In the genomic region with DNA sequence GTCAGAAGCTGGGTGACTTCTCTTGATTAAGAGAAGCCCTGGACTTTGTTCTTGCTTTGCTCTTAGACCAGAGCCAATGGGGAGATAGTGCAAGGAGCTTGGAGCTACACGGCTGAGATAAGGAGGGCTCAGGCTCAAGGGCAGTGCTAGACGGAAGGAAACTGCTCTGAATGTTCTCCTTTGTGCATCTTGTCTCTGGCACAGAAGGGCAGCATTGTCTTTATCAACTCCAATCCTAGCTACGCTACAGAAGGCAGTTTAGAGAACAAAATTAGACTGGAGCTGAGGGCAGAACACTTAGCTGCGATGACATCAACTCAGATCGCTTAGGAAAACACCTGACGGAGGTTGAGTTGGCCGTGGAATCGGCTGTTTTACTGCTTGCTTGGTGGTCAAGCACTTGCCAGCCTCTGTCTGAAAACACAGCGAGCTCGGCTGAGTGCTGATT, we compare ENCODE assay signal across 11 mouse cellular contexts. TPM values are rescaled to one million over a fixed set of nuclear protein-coding genes. Genes with fewer than 3 reads are reported as not detected.
DNase-seq lines count a peak whose midpoint lies in the region; ATAC-seq and TF ChIP-seq lines count a peak whose summit lies in the region.
"Had no signal": no experiment of that assay in that cellular context is flagged by ENCODE, and none has a peak within 500 bp of the region (broad histone marks: within the 10 kb centered on the region; RNA-seq: fewer than 3 reads in every experiment).

No protein-coding gene starts in this region.

- no peak for TF ChIP-seq CTCF in heart, postnatal 0 days (IDR thresholded peaks at IDR 0.05; ENCODE audit: low read depth)

- WGBS in hindbrain, embryonic 12.5 days = 84% methylated on average over 10 of the region's 10 CpGs
- 86% methylated on average over 10 of the region's 10 CpGs for WGBS in hindbrain, embryonic 10.5 days
- WGBS in heart, postnatal 0 days = 17% methylated on average over 10 of the region's 10 CpGs

- no peak overlapping the region for H3K27ac ChIP-seq in hindbrain, embryonic 12.5 days
- H3K27ac ChIP-seq in hindbrain, embryonic 10.5 days = no peak overlapping the region
- H3K27ac ChIP-seq in heart, postnatal 0 days (ENCODE audit: low read depth) = peak overlapping the region; percentile 63
- H3K27ac ChIP-seq: midbrain, embryonic 12.5 days had no signal

- H3K4me2 ChIP-seq in hindbrain, embryonic 12.5 days (replicated peaks) = peak overlapping the region; percentile 73; the same call in 1 of the 2 replicates
- H3K4me2 ChIP-seq in heart, postnatal 0 days (ENCODE audit: low read depth, low read length) = peak overlapping the region; percentile 78

- peak; percentile 43 for DNase-seq in cerebellum, adult 11-12 months
- no peak for DNase-seq in cerebellum, adult 8-10 months
- no peak for DNase-seq in hindbrain, embryonic 10.5 days (ENCODE audit: low spot score)
- peak; percentile 62 for DNase-seq in heart, postnatal 0 days (ENCODE audit: low spot score)
- DNase-seq in adrenal gland, postnatal 4 days (ENCODE audit: low spot score in 2 of 2) = no peak
- no peak for DNase-seq in frontal cortex, postnatal 14 days (ENCODE audit: low spot score in 2 of 2)
- DNase-seq: kidney, adult 18-20 months had no signal

- no peak overlapping the region for H3K9ac ChIP-seq in hindbrain, embryonic 12.5 days
- peak overlapping the region; percentile 34; the same call in 1 of the 2 replicates for H3K9ac ChIP-seq in heart, postnatal 0 days (replicated peaks; ENCODE audit: low read depth, low read length)
- H3K9ac ChIP-seq: midbrain, embryonic 12.5 days had no signal

- H3K4me3 ChIP-seq in hindbrain, embryonic 12.5 days = no peak overlapping the region
- no peak overlapping the region for H3K4me3 ChIP-seq in hindbrain, embryonic 10.5 days
- H3K4me3 ChIP-seq in heart, postnatal 0 days (ENCODE audit: low read depth, low read length) = peak overlapping the region; percentile 24
- H3K4me3 ChIP-seq: midbrain, embryonic 12.5 days had no signal

- H3K27me3 ChIP-seq in hindbrain, embryonic 12.5 days = no peaks in the 10 kb centered on the region
- H3K27me3 ChIP-seq in hindbrain, embryonic 10.5 days (ENCODE audit: insufficient read depth, poor library complexity, severe bottlenecking) = no peaks in the 10 kb centered on the region
- H3K27me3 ChIP-seq in heart, postnatal 0 days (ENCODE audit: control insufficient read depth, insufficient read depth, low read length) = no peaks in the 10 kb centered on the region
- H3K27me3 ChIP-seq: midbrain, embryonic 12.5 days; Patski had no signal

- H3K9me3 ChIP-seq in hindbrain, embryonic 12.5 days (replicated peaks) = no peaks in the 10 kb centered on the region
- H3K9me3 ChIP-seq in hindbrain, embryonic 10.5 days = no peaks in the 10 kb centered on the region
- H3K9me3 ChIP-seq in heart, postnatal 0 days (replicated peaks; ENCODE audit: control insufficient read depth, low read length) = no peaks in the 10 kb centered on the region
- H3K9me3 ChIP-seq: midbrain, embryonic 12.5 days had no signal

- H3K36me3 ChIP-seq in hindbrain, embryonic 12.5 days = no peaks in the 10 kb centered on the region
- peaks cover 13% of the 10 kb centered on the region for H3K36me3 ChIP-seq in hindbrain, embryonic 10.5 days
- no peaks in the 10 kb centered on the region for H3K36me3 ChIP-seq in heart, postnatal 0 days (replicated peaks; ENCODE audit: control insufficient read depth, insufficient read depth, low read length)

- TF ChIP-seq EP300 in heart, postnatal 0 days (IDR thresholded peaks at IDR 0.05; ENCODE audit: low read depth) = no peak

- peaks cover 25% of the 10 kb centered on the region for H3K4me1 ChIP-seq in hindbrain, embryonic 12.5 days
- H3K4me1 ChIP-seq in hindbrain, embryonic 10.5 days (replicated peaks) = peaks cover 25% of the 10 kb centered on the region
- peaks cover 27% of the 10 kb centered on the region for H3K4me1 ChIP-seq in heart, postnatal 0 days (ENCODE audit: control insufficient read depth, insufficient read depth)

- no peak for ATAC-seq in hindbrain, embryonic 12.5 days (ENCODE audit: low FRiP score)
- peak; percentile 14; the same call in 1 of the 2 replicates for ATAC-seq in heart, postnatal 0 days (ENCODE audit: insufficient read depth, low read depth)
- ATAC-seq in megakaryocyte-erythroid progenitor cell, adult 5-6 weeks (replicated peaks; ENCODE audit: low FRiP score, low TSS enrichment, poor library complexity, severe bottlenecking) = peak; percentile 51
- ATAC-seq: Patski had no signal

RNA-seq across cellular contexts. Expression of a gene that starts 2.4 kb away (rescaled TPM):
- 86.1 and 92.1 TPM in 2 replicates for polyA plus RNA-seq in hindbrain, embryonic 12.5 days (2016; fragmentation: Nextera tagmentation; extraction: Ambion mirVana)
- polyA plus RNA-seq in hindbrain, embryonic 10.5 days (2016; fragmentation: Nextera tagmentation; extraction: Ambion mirVana) = 64.7 and 67.5 TPM in 2 replicates
- total RNA-seq in heart, postnatal 0 days (2014; rRNA removed; ENCODE audit: low replicate concordance) = 29.0 and 40.0 TPM in 2 replicates
- polyA plus RNA-seq in heart, postnatal 0 days (2015; fragmentation: Nextera tagmentation; extraction: Ambion mirVana) = 15.0 and 16.2 TPM in 2 replicates
- 4.9 and 5.4 TPM in 2 replicates for total RNA-seq in megakaryocyte-erythroid progenitor cell, adult 5-6 weeks (2014; fragmentation: Nextera tagmentation)
- 6.1 and 11.0 TPM in 2 replicates for total RNA-seq in megakaryocyte-erythroid progenitor cell, adult 5-6 weeks (2017)
- 10 to 100 TPM; 28.6 to 35.3 TPM for total RNA-seq in adrenal gland, postnatal 4 days (2021)

Comparison
In these comparisons a context has a peak if more than half of its experiments do, and no peak if none do; other contexts are left out.
1. DNase-seq: peak in cerebellum, adult 11-12 months (single experiment) and heart, postnatal 0 days (single experiment); none in cerebellum, adult 8-10 months (single experiment), hindbrain, embryonic 10.5 days (single experiment), adrenal gland, postnatal 4 days (0 of 2) and frontal cortex, postnatal 14 days (0 of 2).